Mouse (Mus musculus): Measurements from ENCODE around the gene Tsnax. TPM values are rescaled to one million over a fixed set of nuclear protein-coding genes. Genes with fewer than 3 reads are reported as not detected.

The Tsnax gene
- 100 to 1,000 TPM; 111 to 136 TPM for polyA plus RNA-seq (2017; shearing (Covaris generic))

DNA sequence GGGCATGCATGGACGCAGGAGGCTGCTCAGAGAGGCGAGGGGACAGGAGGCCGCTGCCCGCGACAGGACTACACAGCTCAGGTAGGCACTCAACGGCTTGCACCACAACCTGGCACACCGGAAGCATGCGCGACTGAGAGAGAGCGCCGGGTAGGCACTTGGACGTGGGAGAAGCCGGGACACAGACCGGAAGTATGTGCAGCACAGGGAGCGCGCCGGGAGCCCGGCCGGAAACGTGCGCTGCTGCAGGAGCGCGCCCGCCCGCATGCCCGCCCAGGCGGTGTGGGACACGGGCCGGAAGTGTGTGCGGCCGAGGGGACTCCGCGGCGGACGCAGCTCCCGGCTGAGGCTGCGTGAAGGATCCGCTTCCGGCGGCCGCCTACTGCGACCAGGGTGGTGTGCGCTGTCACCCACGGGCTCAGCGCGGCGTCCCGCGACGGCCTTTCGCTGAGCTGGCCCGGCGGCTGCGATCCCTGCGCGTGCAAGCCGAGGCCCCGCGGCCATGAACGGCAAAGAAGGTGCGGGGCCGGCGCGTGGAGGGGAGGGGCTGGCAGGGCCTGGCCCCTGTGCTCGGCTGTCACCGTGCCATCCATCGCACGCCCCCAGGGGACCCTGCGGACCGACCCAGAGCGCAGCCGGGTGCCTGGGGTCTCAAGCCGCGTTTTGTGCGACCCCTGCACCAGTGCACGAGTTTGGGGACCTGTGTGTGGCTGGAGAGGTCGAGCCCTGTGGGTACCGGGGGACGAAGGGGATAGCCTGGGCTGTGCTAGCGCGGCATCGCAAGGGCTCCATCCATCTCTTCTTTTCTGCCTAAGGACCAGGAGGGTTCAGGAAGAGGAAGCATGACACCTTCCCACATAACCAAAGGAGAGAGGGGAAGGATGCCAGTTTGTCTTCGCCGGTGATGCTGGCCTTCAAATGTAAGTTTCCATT is at the start of gene Tsnax:
Gene Tsnax, plus strand, starts transcription at position 303 of the 933 bp plus-strand sequence.

DNA sequence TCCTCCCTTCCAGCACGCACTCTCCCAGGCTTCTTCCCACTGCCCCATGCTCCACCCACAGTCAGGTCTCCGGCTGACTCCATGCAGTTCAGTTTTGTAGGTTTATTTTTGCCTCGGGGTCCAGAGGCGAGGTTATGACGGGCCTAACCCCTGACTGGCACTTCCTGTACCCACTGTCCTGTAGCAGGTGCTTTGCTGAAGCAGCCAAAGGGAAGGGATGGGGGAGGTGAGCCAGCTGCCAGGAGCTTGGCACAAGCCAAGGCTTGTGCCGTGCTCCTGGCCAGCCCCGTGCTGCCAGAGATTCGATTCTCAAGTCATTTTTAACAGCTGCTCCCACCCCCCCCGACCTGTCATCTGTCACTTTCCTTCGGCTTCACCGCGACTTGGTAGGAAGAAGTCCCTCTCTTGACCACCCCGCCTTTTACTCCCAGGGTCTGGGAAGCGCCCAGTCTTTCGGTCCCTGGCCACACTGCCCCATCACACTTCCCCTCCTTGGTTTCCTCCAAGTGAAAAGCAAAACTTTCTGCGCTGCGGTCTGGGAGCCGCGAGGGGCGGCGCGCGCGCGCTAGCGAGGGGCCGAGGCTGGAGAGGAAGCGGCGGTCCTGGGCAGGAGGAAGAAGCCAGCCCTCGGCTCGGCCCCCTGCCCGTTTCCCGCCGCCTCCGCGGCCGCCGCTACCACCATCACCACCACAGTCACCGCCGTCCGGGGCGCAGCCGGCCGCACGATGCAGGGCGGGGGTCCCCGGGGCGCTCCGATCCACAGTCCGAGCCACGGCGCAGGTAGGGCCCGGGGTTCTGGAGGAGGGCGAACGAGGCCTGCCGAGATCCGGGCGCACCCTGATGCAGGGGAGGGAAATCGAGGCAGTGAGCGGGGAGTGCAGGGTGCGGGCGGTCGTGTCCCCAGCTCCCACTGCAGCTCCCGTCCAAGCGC is 41.0 kb downstream of the Tsnax start, which contains the start of gene Disc1:
Gene Disc1, plus strand, starts transcription at position 691 of the 931 bp plus-strand sequence.

Other genes with a start within 250 kb of the Tsnax start
- gene Trim67, start 219.9 kb upstream of the Tsnax start, polyA plus RNA-seq (2017; shearing (Covaris generic)): under 1 TPM in 1 of 2 experiments, not detected in 1; 0.10 TPM
- 10 to 100 TPM; 63.3 to 82.2 TPM for gene Gnpat, start 150.0 kb upstream of the Tsnax start, polyA plus RNA-seq (2017; shearing (Covaris generic))
- gene 2810004N23Rik, start 149.9 kb upstream of the Tsnax start, polyA plus RNA-seq (2017; shearing (Covaris generic)): 10 to 100 TPM; 27.1 to 30.5 TPM
- gene Exoc8, start 115.3 kb upstream of the Tsnax start, polyA plus RNA-seq (2017; shearing (Covaris generic)): 10 to 100 TPM in 1 of 2 experiments, 1 to 10 TPM in 1; 7.2 to 22.0 TPM
- gene Sprtn, start 115.1 kb upstream of the Tsnax start, polyA plus RNA-seq (2017; shearing (Covaris generic)): 1 to 10 TPM; 4.7 to 5.7 TPM
- gene Egln1, start 63.7 kb upstream of the Tsnax start, polyA plus RNA-seq (2017; shearing (Covaris generic)): 10 to 100 TPM; 47.7 to 61.2 TPM
- 1 to 10 TPM; 1.7 to 2.1 TPM for gene Disc1, start 41.2 kb downstream of the Tsnax start, polyA plus RNA-seq (2017; shearing (Covaris generic))